Mouse (Mus musculus) bone marrow macrophage, adult 2 months (primary cell): Measurements from ENCODE around the gene Cldn16.

Experiments used
- CTCF ChIP-seq: IDR thresholded peaks from 2 replicates; pipeline ENCODE4 v1.5.1; 2012; ENCODE audit warnings: low read depth, mild to moderate bottlenecking, low read length, moderate library complexity
- POLR2A ChIP-seq: IDR thresholded peaks from 2 replicates; pipeline ENCODE4 v1.6.1; 2012; ENCODE audit warnings: mild to moderate bottlenecking, low read depth, low read length, borderline replicate concordance

GRCm38 (mm10) chr16:26495721-26496120 lies 32.8 kb downstream of the Cldn16 start:
- TF ChIP-seq CTCF (no peak), POLR2A (no peak)
